Mouse (Mus musculus) embryonic facial prominence, embryonic 12.5 days (tissue): ENCODE data around the gene Rtn1. TPM values are rescaled to one million over a fixed set of nuclear protein-coding genes. Genes with fewer than 3 reads are reported as not detected.

ENCODE experiments used
- ATAC-seq: fragments of 200-750 bp; cut with Nextera tagmentation; 2 replicates; pipeline ENCODE4 v1.8.0; 2017; ENCODE audit not compliant: insufficient number of reproducible peaks, insufficient read depth, low FRiP score, low TSS enrichment
- H3K27ac ChIP-seq: fragments of 300-500 bp; sonication (generic); 2 replicates; pipeline ENCODE4 v1.5.1; 2016; ENCODE audit warnings: mild to moderate bottlenecking
- H3K27me3 ChIP-seq: fragments of 300-500 bp; sonication (generic); 2 replicates; pipeline ENCODE4 v1.6.1; 2016; ENCODE audit warnings: mild to moderate bottlenecking, moderate library complexity
- H3K36me3 ChIP-seq: fragments of 300-500 bp; sonication (generic); 2 replicates; pipeline ENCODE4 v1.6.1; 2016; ENCODE audit warnings: mild to moderate bottlenecking
- H3K4me1 ChIP-seq: fragments of 300-500 bp; sonication (generic); 2 replicates; pipeline ENCODE4 v1.6.1; 2016
- H3K4me2 ChIP-seq: fragments of 300-500 bp; sonication (generic); replicated peaks from 2 replicates; pipeline ENCODE4 v1.6.1; 2016; ENCODE audit warnings: mild to moderate bottlenecking, moderate library complexity
- H3K4me3 ChIP-seq: fragments of 300-500 bp; sonication (generic); 2 replicates; pipeline ENCODE4 v1.5.1; 2016; ENCODE audit warnings: mild to moderate bottlenecking
- H3K9ac ChIP-seq: fragments of 300-500 bp; sonication (generic); 2 replicates; pipeline ENCODE4 v1.6.1; 2016; ENCODE audit warnings: mild to moderate bottlenecking, moderate library complexity
- H3K9me3 ChIP-seq: fragments of 300-500 bp; sonication (generic); 2 replicates; pipeline ENCODE4 v1.6.1; 2016; ENCODE audit warnings: mild to moderate bottlenecking, moderate library complexity
- WGBS: fragments of 180-500 bp; shearing (Covaris S2); methylation state at CpG from one replicate; pipeline ENCODE4 v1.1.7; 2016; 5-methylcytosine and 5-hydroxymethylcytosine counted together
- polyA plus RNA-seq: library from polyadenylated mRNA; unstranded; fragments of >200 nt; fragmentation: Nextera tagmentation; extraction: Ambion mirVana; gene quantifications from 2 replicates; pipeline ENCODE4 v1.2.1, GENCODE M21; 2016

Gene Rtn1
- polyA plus RNA-seq, 1 experiment from 2014 or later, result 89.3 TPM

GRCm38 (mm10) chr12:72257000-72257399 lies 151.9 kb downstream of the Rtn1 start:
- H3K27me3 ChIP-seq, result no peaks in the 10 kb centered on the region
- H3K27ac ChIP-seq, result no peak overlapping the region

GRCm38 (mm10) chr12:72253040-72253439 lies 155.8 kb downstream of the Rtn1 start:
- Histone ChIP-seq H3K27ac (no peak overlapping the region), H3K4me3 (no peak overlapping the region), H3K9ac (no peak overlapping the region), H3K36me3 (no peaks in the 10 kb centered on the region), H3K4me1 (no peaks in the 10 kb centered on the region), H3K9me3 (no peaks in the 10 kb centered on the region), H3K4me2 (no peak overlapping the region), H3K27me3 (no peaks in the 10 kb centered on the region)
- no peak for ATAC-seq
- WGBS, result 84% methylated on average over 3 of the region's 3 CpGs

More at GRCm38 (mm10) chr12:72257000-72257399, 151.9 kb downstream of the Rtn1 start:
- no peak overlapping the region for H3K4me3 ChIP-seq
- H3K4me2 ChIP-seq, result no peak overlapping the region
- no peaks in the 10 kb centered on the region for H3K9me3 ChIP-seq
- H3K9ac ChIP-seq, result no peak overlapping the region
- WGBS, result 77% methylated on average over 6 of the region's 6 CpGs
- ATAC-seq, result no peak
- no peaks in the 10 kb centered on the region for H3K4me1 ChIP-seq
- no peaks in the 10 kb centered on the region for H3K36me3 ChIP-seq

- H3K4me2 ChIP-seq, result no peak overlapping the region
- H3K36me3 ChIP-seq, result no peaks in the 10 kb centered on the region
- H3K27me3 ChIP-seq, result no peaks in the 10 kb centered on the region
- no peaks in the 10 kb centered on the region for H3K9me3 ChIP-seq
- no peak overlapping the region for H3K9ac ChIP-seq
- H3K4me3 ChIP-seq, result no peak overlapping the region
- ATAC-seq, result no peak
- H3K4me1 ChIP-seq, result no peaks in the 10 kb centered on the region
- 58% methylated on average over 10 of the region's 10 CpGs for WGBS
- no peak overlapping the region for H3K27ac ChIP-seq
Observed at GRCm38 (mm10) chr12:72251890-72252445, 156.9 kb downstream of the Rtn1 start.

DNA sequence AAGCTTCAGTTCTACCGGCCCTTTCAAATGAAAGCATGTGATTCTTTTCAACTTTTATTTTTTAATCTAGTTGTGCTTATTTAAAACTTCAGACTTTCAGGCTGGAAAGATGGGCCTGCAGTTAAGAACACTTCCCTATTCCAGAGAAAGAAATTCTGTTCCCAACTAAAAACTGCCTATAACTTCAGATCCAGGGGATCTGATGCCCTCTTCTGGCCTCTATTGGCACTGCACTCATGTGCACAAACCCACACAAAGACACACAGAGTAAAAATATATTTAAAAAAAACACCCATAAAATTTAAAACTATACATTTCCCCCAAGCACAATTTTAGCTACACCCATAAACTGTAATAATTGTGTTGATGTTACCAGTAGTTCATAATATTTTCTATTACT lies 163.9 kb downstream of the Rtn1 start:
- Histone ChIP-seq H3K4me2 (no peak overlapping the region), H3K4me1 (no peaks in the 10 kb centered on the region), H3K9me3 (no peaks in the 10 kb centered on the region), H3K9ac (no peak overlapping the region), H3K36me3 (no peaks in the 10 kb centered on the region), H3K27me3 (no peaks in the 10 kb centered on the region), H3K4me3 (no peak overlapping the region), H3K27ac (no peak overlapping the region)
- WGBS, result 90% methylated on average over 1 of the region's 1 CpGs
- ATAC-seq, result no peak

DNA sequence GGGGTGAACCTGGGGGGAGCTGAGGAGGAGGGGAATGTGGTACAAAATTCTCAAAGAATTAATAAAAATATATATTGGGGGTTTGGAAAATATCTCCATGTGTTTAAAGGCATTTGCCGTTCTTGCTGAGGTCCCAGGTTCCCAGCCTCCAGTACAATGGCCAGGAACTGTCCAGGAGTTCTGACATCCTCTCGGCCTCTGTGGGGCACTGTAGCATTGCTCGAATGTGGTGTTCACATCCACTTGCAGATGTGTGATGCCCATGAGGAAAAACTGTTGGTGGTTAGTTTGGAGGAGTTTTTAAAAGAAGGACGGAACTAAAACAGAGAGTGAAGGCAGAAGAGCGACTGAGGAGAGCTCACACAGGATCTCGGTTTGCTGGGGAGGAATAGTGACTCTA lies 166.0 kb downstream of the Rtn1 start:
- Histone ChIP-seq H3K9me3 (no peaks in the 10 kb centered on the region), H3K4me1 (no peaks in the 10 kb centered on the region), H3K27me3 (peaks cover 9% of the 10 kb centered on the region), H3K4me2 (no peak overlapping the region), H3K4me3 (no peak overlapping the region), H3K36me3 (no peaks in the 10 kb centered on the region), H3K9ac (no peak overlapping the region), H3K27ac (no peak overlapping the region)
- ATAC-seq, result no peak
- WGBS, result 69% methylated on average over 6 of the region's 6 CpGs

DNA sequence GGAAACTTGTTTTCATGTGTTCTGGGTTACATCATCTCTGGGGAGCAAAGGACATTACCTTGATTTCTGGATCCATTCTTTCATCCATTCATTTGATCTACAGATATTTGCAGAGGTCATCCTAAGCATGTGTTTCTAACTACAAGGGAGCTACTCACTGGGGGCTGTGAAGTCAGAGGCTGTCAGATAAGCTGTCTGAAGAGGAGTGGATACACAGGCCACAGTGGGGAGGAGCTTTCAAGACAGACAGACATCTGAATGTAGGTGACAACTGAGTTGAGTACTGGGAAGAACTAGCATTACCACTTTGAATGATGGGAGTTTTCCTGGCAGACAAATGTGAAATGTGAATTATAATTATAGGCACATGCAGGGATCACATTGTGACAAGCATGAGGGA lies 168.3 kb downstream of the Rtn1 start:
- Histone ChIP-seq H3K4me3 (no peak overlapping the region), H3K27me3 (peaks cover 26% of the 10 kb centered on the region), H3K27ac (no peak overlapping the region), H3K4me1 (0 out of 2 replicates have a peak, but pooled peaks cover 2% of the 10 kb centered on the region), H3K36me3 (no peaks in the 10 kb centered on the region), H3K4me2 (no peak overlapping the region), H3K9me3 (no peaks in the 10 kb centered on the region), H3K9ac (no peak overlapping the region)
- ATAC-seq, result no peak

DNA sequence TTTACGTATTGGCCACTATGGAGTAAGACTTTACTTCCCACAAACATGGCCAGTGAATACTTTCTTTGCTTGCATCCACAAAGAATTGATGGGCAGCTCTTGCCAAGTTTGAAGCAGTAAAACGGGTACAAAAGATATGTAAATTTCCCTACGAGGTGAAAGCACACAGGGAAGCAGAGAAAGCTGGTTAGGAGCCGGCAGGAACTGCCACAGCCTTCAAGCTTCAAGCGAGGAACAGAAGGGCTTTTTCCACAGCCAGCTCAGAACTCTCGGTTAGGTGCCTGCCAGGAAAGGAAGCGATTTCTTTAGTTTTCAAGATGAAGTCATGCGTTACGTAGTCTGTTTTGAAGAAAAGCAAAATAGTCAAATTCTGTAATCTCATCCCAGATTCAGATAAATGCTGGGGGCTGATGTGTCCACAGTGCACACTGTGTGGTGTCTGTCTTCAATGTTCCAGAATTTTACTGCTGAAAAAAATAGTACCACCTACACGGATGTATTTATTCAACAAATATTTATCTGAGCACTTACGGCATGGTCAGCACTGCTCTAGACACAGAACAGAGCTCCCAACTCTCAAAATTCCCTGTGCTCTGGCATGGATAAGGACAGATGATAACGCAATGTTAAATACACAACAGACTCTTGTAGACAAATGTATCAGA lies 169.5 kb downstream of the Rtn1 start:
- Histone ChIP-seq H3K27ac (no peak overlapping the region), H3K4me3 (no peak overlapping the region), H3K4me1 (0 out of 2 replicates have a peak, but pooled peaks cover 2% of the 10 kb centered on the region), H3K9me3 (no peaks in the 10 kb centered on the region), H3K4me2 (no peak overlapping the region), H3K27me3 (peaks cover 27% of the 10 kb centered on the region), H3K36me3 (no peaks in the 10 kb centered on the region), H3K9ac (no peak overlapping the region)
- ATAC-seq, result no peak
- 48% methylated on average over 12 of the region's 12 CpGs for WGBS

DNA sequence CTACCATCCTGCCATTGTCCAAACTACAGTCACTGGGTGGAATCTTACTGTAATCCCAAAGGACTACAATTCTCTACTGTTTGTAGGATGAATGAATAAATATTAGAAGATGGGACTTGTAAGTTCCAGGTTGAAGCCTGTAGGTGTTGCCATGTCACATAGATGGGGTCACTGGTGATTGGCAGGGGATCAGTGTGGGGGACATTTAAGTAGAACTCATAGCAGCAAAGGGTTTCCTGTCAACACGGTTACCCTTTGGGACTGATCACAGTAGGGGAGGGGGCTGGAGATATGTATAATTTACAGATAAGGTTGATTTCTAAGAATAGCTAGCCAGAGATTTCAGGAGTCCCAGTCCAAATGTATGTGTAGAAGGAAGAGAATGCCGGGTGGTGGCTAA lies 171.6 kb downstream of the Rtn1 start:
- Histone ChIP-seq H3K4me3 (peak overlapping the region; percentile 47; the same call in 1 of the 2 replicates), H3K36me3 (no peaks in the 10 kb centered on the region), H3K4me2 (peak overlapping the region; percentile 81), H3K27me3 (peaks cover 27% of the 10 kb centered on the region), H3K27ac (no peak overlapping the region), H3K9ac (no peak overlapping the region), H3K9me3 (no peaks in the 10 kb centered on the region), H3K4me1 (0 out of 2 replicates have a peak, but pooled peaks cover 2% of the 10 kb centered on the region)
- no peak for ATAC-seq
- WGBS, result 70% methylated on average over 2 of the region's 2 CpGs

DNA sequence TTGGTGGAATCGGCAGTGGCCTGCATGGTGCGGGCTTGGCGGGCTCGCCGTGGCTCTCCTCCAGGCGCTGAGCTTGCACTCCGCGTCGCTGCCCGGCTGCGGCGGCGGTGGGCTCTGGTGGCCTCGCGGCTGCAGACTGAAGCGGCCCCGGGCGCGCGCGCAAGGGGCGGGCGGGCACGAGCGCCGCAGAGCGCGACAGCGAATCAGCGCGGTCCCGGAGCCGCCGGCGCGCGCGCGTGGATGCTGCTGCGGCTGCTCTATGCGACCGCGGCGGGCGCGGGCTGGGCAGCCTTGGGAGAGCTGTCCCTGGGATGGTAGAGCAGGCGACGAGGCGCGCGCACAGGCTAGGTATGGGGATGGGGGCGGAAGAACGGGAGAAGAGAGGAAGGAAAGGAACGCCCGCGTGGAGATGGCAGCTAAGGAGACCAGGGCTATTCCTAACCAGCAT lies 172.3 kb downstream of the Rtn1 start:
- 0 out of 2 replicates have a peak overlapping the region, but pooled peaks have one; percentile 11 for H3K27ac ChIP-seq
- WGBS, result 0% methylated on average over 56 of the region's 56 CpGs
- peak overlapping the region; percentile 47 for H3K4me3 ChIP-seq
- H3K27me3 ChIP-seq, result peaks cover 27% of the 10 kb centered on the region
- no peaks in the 10 kb centered on the region for H3K9me3 ChIP-seq
- no peaks in the 10 kb centered on the region for H3K36me3 ChIP-seq
- 0 out of 2 replicates have a peak, but pooled peaks cover 2% of the 10 kb centered on the region for H3K4me1 ChIP-seq
- peak overlapping the region; percentile 28 for H3K9ac ChIP-seq
- H3K4me2 ChIP-seq, result peak overlapping the region; percentile 81
- ATAC-seq, result peak; percentile 92

DNA sequence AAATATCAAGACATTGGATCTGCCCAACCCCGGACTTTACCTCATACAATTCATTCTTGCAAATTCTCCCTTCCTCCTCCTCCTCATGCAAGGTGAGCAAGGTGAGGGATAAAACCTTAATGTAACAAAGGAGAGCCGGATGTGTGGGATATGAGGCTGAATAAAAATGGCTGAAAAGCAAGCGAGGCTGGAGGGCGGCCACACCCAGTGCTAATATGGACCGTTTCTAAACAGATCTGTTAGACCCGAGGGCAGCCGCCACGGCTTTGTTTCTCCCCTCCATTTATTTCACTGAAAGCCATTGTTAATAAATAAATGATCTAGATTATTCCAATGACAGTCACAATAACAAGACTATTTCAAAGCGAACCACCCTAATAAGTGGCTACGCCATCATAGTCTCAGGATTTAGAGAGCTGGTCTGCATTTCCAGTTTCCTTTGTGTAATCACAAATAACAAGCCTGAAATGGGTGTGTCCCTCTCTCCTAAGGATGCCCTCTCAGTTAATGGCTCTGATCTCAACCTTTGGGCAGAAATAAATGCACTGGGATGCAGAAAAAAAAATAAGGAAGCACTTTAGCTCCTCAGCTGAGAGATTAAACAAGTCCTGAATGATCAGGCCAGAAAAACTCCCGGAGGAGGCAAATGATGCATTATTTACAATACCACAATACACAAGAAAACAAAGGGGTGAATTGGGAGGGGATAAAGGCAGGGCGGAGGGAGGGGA lies 173.1 kb downstream of the Rtn1 start:
- ATAC-seq, result no peak
- Histone ChIP-seq H3K9ac (peak overlapping the region; percentile 28; the same call in 1 of the 2 replicates), H3K4me1 (0 out of 2 replicates have a peak, but pooled peaks cover 2% of the 10 kb centered on the region), H3K36me3 (no peaks in the 10 kb centered on the region), H3K9me3 (no peaks in the 10 kb centered on the region), H3K4me2 (peak overlapping the region; percentile 81), H3K27ac (0 out of 2 replicates have a peak overlapping the region, but pooled peaks have one; percentile 11), H3K4me3 (peak overlapping the region; percentile 47), H3K27me3 (peaks cover 27% of the 10 kb centered on the region)
- 55% methylated on average over 12 of the region's 12 CpGs for WGBS

- WGBS, result 90% methylated on average over 9 of the region's 9 CpGs
- Histone ChIP-seq H3K27me3 (peaks cover 27% of the 10 kb centered on the region), H3K4me1 (0 out of 2 replicates have a peak, but pooled peaks cover 2% of the 10 kb centered on the region), H3K27ac (no peak overlapping the region), H3K4me3 (no peak overlapping the region), H3K9me3 (no peaks in the 10 kb centered on the region), H3K9ac (no peak overlapping the region), H3K4me2 (no peak overlapping the region), H3K36me3 (no peaks in the 10 kb centered on the region)
- no peak for ATAC-seq
Observed at GRCm38 (mm10) chr12:72234966-72235365, 173.9 kb downstream of the Rtn1 start.
